Mouse (Mus musculus): ENCODE data around the gene Ccnd1. TPM values are rescaled to one million over a fixed set of nuclear protein-coding genes. Genes with fewer than 3 reads are reported as not detected.

Ccnd1 gene
- polyA plus RNA-seq, 1 experiment: 42.5 TPM

DNA sequence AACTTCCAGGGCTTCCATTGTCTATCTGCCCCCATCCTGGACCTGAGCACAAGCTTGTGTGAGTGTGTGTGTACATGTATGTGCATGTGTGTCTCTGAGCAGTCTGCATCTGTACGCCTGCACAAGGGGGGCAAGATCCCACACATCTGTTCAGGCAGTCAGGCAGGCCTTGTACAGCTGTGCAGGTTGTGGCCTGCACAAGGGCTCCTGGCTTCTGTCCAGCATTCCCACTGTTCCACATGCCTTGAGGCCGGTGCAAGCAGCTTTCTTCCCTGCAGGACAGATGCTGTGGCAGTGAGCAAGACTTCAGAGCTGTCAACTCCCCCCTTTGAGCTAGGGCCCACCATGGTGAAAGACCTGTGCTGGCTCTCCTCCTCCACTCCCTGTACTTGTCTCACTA, 56.6 kb downstream of the Ccnd1 start:
- no peaks in the 10 kb centered on the region for H3K36me3 ChIP-seq (ENCODE audit: control insufficient read depth, insufficient read depth, low read length)
- no peak overlapping the region for H3K4me3 ChIP-seq (ENCODE audit: low read depth, low read length)
- H3K27ac ChIP-seq (ENCODE audit: insufficient read depth, low read depth, low read length): no peak overlapping the region
- TF ChIP-seq CTCF (IDR thresholded peaks at IDR 0.05; ENCODE audit: extremely low read depth, insufficient read length, insufficient replicate concordance, low read depth, low read length) (no peak), POLR2A (IDR thresholded peaks at IDR 0.05; ENCODE audit: low read depth, low read length) (no peak)
- no peaks in the 10 kb centered on the region for H3K4me1 ChIP-seq (ENCODE audit: control insufficient read depth, insufficient read depth, insufficient read length, low read length)
- WGBS: 51% methylated on average over 2 of the region's 2 CpGs
- H3K27me3 ChIP-seq (ENCODE audit: control insufficient read depth, insufficient read depth, low read length): peaks cover 2% of the 10 kb centered on the region

Other genes with a start within 250 kb of the Ccnd1 start
- 8.9 and 18.0 TPM in 2 replicates for gene Ano1, start 188.0 kb downstream of the Ccnd1 start, polyA plus RNA-seq (2012; rRNA removed)
- gene Fgf3, start 101.8 kb downstream of the Ccnd1 start, polyA plus RNA-seq (2012; rRNA removed): 0.16 TPM in 1 of 2 replicates, not detected in the other
- 0.04 TPM in 1 of 2 replicates, not detected in the other for gene Fgf4, start 92.6 kb downstream of the Ccnd1 start, polyA plus RNA-seq (2012; rRNA removed)
- 2.6 TPM in 1 of 2 replicates, not detected in the other for gene Fgf15, start 43.4 kb downstream of the Ccnd1 start, polyA plus RNA-seq (2012; rRNA removed)
- gene LTO1, start 24.8 kb downstream of the Ccnd1 start, polyA plus RNA-seq (2012; rRNA removed): 6.4 and 14.1 TPM in 2 replicates

Measured in small intestine, adult 2 months (tissue).